Mouse (Mus musculus) hindbrain, postnatal 0 days (tissue): ENCODE data around the gene Gm38655. TPM values are rescaled to one million over a fixed set of nuclear protein-coding genes. Genes with fewer than 3 reads are reported as not detected.
A peak's percentile ranks its signal among the peaks of the same experiment; 100 is the strongest.
"Not testable (repeated sequence)": the region's sequence is repeated elsewhere in the genome, so short reads cannot be mapped to it uniquely, and the experiment has no call there.

ENCODE experiments used
- ATAC-seq: fragments of 200-750 bp; cut with Nextera tagmentation; 2 replicates; pipeline ENCODE4 v1.8.0; 2017; ENCODE audit warnings: mild to moderate bottlenecking, moderate TSS enrichment, moderate library complexity
- DNase-seq: peaks from one replicate; pipeline ENCODE4 v3.0.0-alpha.2; 2015; ENCODE audit warnings: low spot score
- H3K27ac ChIP-seq: fragments of 300-500 bp; sonication (generic); 2 replicates; pipeline ENCODE4 v1.5.1; 2014; ENCODE audit warnings: mild to moderate bottlenecking
- H3K27me3 ChIP-seq: fragments of 300-500 bp; sonication (generic); 2 replicates; pipeline ENCODE4 v1.6.1; 2014; ENCODE audit warnings: low read length, mixed read lengths; ENCODE audit not compliant: insufficient read depth
- H3K36me3 ChIP-seq: fragments of 300-500 bp; sonication (generic); 2 replicates; pipeline ENCODE4 v1.6.1; 2014; ENCODE audit warnings: low read length, mixed read lengths; ENCODE audit not compliant: insufficient read depth
- H3K4me1 ChIP-seq: fragments of 300-500 bp; sonication (generic); 2 replicates; pipeline ENCODE4 v1.6.1; 2014; ENCODE audit warnings: antibody characterized with exemption, low read length, mixed read lengths; ENCODE audit not compliant: insufficient read depth
- H3K4me2 ChIP-seq: fragments of 300-500 bp; sonication (generic); 2 replicates; pipeline ENCODE4 v1.6.1; 2014; ENCODE audit warnings: low read depth, mild to moderate bottlenecking, low read length, moderate library complexity, mixed read lengths
- H3K4me3 ChIP-seq: fragments of 300-500 bp; sonication (generic); 2 replicates; pipeline ENCODE4 v1.5.1; 2014; ENCODE audit warnings: low read length
- H3K9ac ChIP-seq: fragments of 300-500 bp; sonication (generic); replicated peaks from 2 replicates; pipeline ENCODE4 v1.6.1; 2014; ENCODE audit warnings: mild to moderate bottlenecking, low read length, moderate library complexity, mixed read lengths
- H3K9me3 ChIP-seq: fragments of 300-500 bp; sonication (generic); 2 replicates; pipeline ENCODE4 v1.6.1; 2016; ENCODE audit warnings: low read length, mixed read lengths
- CTCF ChIP-seq: IDR thresholded peaks from 2 replicates; pipeline ENCODE4 v1.5.1; 2016; ENCODE audit warnings: antibody characterized with exemption, control low read depth, low read depth
- WGBS: fragments of 180-500 bp; shearing (Covaris S2); extraction: QIAGEN DNeasy Blood & Tissue Kit; methylation state at CpG from one replicate; pipeline ENCODE4 v1.1.7; 2014; 5-methylcytosine and 5-hydroxymethylcytosine counted together
- polyA plus RNA-seq: library from polyadenylated mRNA; unstranded; fragments of >200 nt; fragmentation: Nextera tagmentation; extraction: Ambion mirVana; gene quantifications from 2 replicates; pipeline ENCODE4 v1.2.1, GENCODE M21; 2015
- total RNA-seq: library from RNA; depleted of rRNA; stranded (reverse); fragments of >200 nt; gene quantifications from 2 replicates; pipeline ENCODE4 v1.2.3, GENCODE M21; 2014; rRNA removed

Gene Gm38655
- not detected in 2 replicates for total RNA-seq
- polyA plus RNA-seq: not detected in 2 replicates

DNA sequence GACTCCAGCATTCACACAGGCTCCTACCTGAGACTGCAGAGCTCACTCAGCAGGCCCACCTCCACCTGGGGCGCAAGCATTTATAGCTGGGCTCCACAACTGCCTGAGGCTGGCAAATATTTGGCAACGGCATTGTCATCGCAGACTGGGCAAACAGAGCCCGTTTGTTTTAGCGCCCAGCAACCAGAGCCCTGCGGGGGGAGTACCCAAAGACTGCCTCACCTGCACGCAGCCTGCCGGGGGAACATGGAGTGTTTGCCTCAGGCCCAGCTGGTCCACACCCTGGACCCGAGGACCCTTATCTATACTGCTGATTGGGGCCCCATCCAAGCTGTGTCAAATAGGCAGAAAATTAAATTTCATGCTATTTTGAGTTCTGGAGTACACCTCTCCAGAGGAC lies at the start of gene Gm38655:
TSS of gene Gm38655 (minus strand) at position 61 of the 400 bp plus-strand sequence.
- H3K36me3 ChIP-seq: no peaks in the 10 kb centered on the region
- no peak for ATAC-seq
- no peak within 1 kb of the TSS for H3K4me3 ChIP-seq
- H3K27me3 ChIP-seq: no peaks in the 10 kb centered on the region; the same call in 1 of the 2 replicates
- H3K9me3 ChIP-seq: no peaks in the 10 kb centered on the region
- 54% methylated on average over 9 of the region's 9 CpGs for WGBS
- H3K4me2 ChIP-seq: no peak within 1 kb of the TSS
- H3K9ac ChIP-seq: no peak within 1 kb of the TSS; the same call in 1 of the 2 replicates
- no peaks in the 10 kb centered on the region for H3K4me1 ChIP-seq
- no peak for TF ChIP-seq CTCF
- no peak within 1 kb of the TSS for H3K27ac ChIP-seq
- DNase-seq: no peak

DNA sequence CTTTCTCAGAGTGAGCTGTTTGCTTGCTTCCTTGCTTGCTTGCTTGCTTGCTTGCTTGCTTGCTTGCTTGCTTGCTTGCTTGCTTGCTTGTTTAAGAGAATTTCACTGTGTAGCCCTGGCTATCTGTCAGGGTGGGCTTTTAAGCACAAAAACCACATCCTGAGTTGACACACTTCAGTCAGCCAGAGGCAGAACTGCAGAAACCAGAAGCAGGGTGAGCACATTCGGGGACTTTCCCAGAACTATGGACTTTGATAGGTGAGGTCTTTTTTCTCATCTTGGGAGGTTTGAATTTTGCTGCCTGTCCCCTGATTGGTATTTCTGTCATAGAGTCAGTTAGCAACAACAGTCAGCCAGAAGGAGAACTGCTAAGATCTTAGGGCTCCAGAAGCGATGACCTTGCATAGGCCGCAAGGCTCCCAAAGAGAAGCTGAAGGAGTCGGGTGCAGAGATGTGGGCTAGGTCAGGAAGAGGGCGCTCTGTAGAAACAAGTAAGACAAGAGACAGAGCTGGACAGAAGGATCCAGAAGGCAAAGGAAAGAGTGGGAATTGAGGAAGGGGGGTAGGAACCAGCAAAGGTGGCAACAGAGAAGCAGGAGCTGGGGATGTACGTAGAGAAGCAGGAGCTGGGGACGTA lies 49.4 kb upstream of the Gm38655 start:
- no peaks in the 10 kb centered on the region for H3K27me3 ChIP-seq
- no peak overlapping the region for H3K9ac ChIP-seq
- H3K4me1 ChIP-seq: no peaks in the 10 kb centered on the region
- 88% methylated on average over 7 of the region's 7 CpGs for WGBS
- no peak for TF ChIP-seq CTCF
- H3K4me2 ChIP-seq: no peak overlapping the region
- no peak overlapping the region for H3K27ac ChIP-seq
- H3K36me3 ChIP-seq: peaks cover 11% of the 10 kb centered on the region; the same call in 1 of the 2 replicates
- H3K9me3 ChIP-seq: no peaks in the 10 kb centered on the region
- no peak overlapping the region for H3K4me3 ChIP-seq
- DNase-seq (no peak), ATAC-seq (no peak)

DNA sequence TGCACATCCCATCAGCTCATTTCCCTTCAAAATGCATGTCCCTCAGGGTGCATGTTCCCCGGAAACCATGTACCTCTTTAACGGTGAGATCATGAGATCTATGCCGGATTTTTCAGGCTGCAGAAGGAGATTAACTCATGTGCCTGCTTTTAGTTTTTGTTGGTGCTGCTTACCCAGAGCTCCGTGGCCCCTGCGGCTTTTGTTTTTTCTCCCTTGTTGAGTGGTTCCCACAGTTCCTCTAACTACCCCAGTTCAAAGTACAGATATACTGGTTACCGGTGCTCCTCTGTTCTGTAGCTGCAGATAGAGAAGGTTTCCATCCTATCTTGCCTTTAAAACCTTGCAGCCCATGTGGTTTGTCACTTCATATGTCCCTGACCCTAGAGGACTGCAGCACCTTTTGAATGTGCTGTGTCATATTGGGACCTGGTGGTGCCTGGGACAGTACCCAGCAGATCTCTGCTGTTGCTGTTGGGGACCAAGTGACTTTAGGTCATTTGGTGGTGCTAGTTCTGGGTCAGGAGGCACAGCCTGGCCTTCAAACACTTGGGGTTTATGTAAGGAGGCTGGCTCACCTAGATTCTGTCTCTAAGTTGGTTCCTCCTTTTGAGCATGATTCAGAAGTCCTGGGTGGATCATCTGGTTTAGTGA lies 47.8 kb upstream of the Gm38655 start:
- Histone ChIP-seq H3K27ac (peak overlapping the region; percentile 76), H3K9me3 (no peaks in the 10 kb centered on the region), H3K4me3 (peak overlapping the region; percentile 33), H3K27me3 (no peaks in the 10 kb centered on the region), H3K4me1 (no peaks in the 10 kb centered on the region), H3K36me3 (peaks cover 21% of the 10 kb centered on the region; the same call in 1 of the 2 replicates), H3K9ac (peak overlapping the region; percentile 44; the same call in 1 of the 2 replicates), H3K4me2 (peak overlapping the region; percentile 57)
- DNase-seq: no peak
- TF ChIP-seq CTCF: no peak
- 50% methylated on average over 6 of the region's 6 CpGs for WGBS
- no peak; the same call in 1 of the 2 replicates for ATAC-seq

- DNase-seq (peak; percentile 12), ATAC-seq (peak; percentile 94)
- H3K9me3 ChIP-seq, H3K4me1 ChIP-seq, H3K27me3 ChIP-seq: not testable (repeated sequence)
- Histone ChIP-seq H3K9ac (peak overlapping the region; percentile 44), H3K4me2 (peak overlapping the region; percentile 63), H3K27ac (peak overlapping the region; percentile 76), H3K4me3 (peak overlapping the region; percentile 33), H3K36me3 (peaks cover 21% of the 10 kb centered on the region; the same call in 1 of the 2 replicates)
- 17% methylated on average over 18 of the region's 28 CpGs for WGBS
These were observed 47.3 kb upstream of the Gm38655 start for GRCm38 (mm10) chr17:25222504-25222940.

DNA sequence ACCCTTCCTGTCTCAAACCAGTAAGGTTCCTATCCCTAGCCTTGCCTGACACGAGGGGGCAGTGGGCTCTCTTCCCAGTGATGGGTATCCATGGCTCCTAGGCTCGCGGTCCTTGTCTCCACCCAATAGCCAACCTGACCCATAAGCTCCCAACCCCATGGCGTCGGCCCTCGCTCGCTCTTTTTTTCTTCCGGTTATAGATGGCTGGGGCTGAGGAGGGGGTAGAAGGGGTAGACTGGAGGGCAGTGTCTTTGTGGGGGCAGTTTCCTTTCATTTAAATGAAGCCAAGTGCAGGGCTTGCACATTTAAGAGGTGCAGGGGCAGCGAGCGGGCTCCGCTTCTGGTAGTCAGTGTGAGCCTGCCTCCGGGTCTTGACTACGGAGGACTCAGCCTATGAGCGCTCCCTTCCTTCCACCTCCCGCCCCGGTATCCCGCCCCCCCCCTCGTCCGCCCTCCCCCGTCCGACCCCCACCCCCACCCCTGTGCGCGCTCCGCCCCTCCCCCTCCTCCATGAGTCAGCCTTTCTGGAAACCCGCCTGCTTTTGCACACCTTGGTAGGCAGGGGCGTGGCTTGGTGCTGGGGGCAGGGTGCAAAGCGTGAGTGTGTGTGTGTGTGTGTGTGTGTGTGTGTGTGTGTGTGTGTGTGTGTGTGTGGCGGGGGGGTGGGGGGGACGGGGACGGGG lies 46.7 kb upstream of the Gm38655 start:
- ATAC-seq (peak; percentile 84), DNase-seq (peak; percentile 79)
- H3K27ac ChIP-seq: peak overlapping the region; percentile 80
- H3K4me2 ChIP-seq: peak overlapping the region; percentile 63
- H3K4me1 ChIP-seq: no peaks in the 10 kb centered on the region
- no peaks in the 10 kb centered on the region for H3K9me3 ChIP-seq
- under 1% methylated on average over 20 of the region's 30 CpGs for WGBS
- H3K4me3 ChIP-seq: peak overlapping the region; percentile 33
- peak overlapping the region; percentile 51 for H3K9ac ChIP-seq
- no peak; the same call in 1 of the 2 replicates for TF ChIP-seq CTCF
- no peaks in the 10 kb centered on the region for H3K27me3 ChIP-seq
- H3K36me3 ChIP-seq: peaks cover 21% of the 10 kb centered on the region; the same call in 1 of the 2 replicates

DNA sequence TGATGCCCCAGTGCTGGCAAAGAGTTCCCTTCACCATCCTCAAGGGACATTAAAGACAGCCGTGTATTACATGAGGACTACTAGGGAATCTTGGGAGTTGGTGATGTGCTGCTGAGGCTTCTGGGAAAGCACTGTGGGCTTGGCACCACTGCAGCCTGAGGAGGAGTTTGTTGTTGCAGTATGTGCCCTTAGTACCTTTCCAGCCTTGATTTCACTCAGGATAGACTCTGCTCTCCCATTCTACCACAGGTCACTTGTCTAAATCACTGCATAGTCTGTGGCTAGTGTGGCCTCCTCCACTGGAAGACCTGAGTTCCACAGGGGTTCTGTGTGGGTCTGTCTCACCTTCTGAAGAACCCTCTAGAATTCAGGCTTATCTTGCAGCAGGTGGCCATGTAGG lies 45.5 kb upstream of the Gm38655 start:
- TF ChIP-seq CTCF: no peak
- no peak overlapping the region for H3K4me2 ChIP-seq
- H3K36me3 ChIP-seq: peaks cover 26% of the 10 kb centered on the region; the same call in 1 of the 2 replicates
- no peak overlapping the region; the same call in 1 of the 2 replicates for H3K27ac ChIP-seq
- ATAC-seq (no peak), DNase-seq (no peak)
- WGBS: 73% methylated on average over 1 of the region's 1 CpGs
- no peak overlapping the region for H3K9ac ChIP-seq
- no peaks in the 10 kb centered on the region for H3K27me3 ChIP-seq
- no peaks in the 10 kb centered on the region for H3K4me1 ChIP-seq
- H3K9me3 ChIP-seq: no peaks in the 10 kb centered on the region
- H3K4me3 ChIP-seq: no peak overlapping the region
